8 mouse cellular contexts compared by ENCODE assay signal in genomic region chr4:119294415-119295133, GRCm38 (mm10). TPM values are rescaled to one million over a fixed set of nuclear protein-coding genes. Genes with fewer than 3 reads are reported as not detected.
DNase-seq lines count a peak whose midpoint lies in the region; ATAC-seq and TF ChIP-seq lines count a peak whose summit lies in the region.

Gene Ybx1, minus strand, starts transcription at chr4:119294604.

- H3K27me3 ChIP-seq in hindbrain, postnatal 0 days (ENCODE audit: insufficient read depth, low read length) = no peaks in the 10 kb centered on the region

- ATAC-seq in common myeloid progenitor, adult 5-6 weeks (replicated peaks; ENCODE audit: low read depth, poor library complexity, severe bottlenecking) = peak; percentile 97
- peak; percentile 99 for ATAC-seq in hindbrain, postnatal 0 days
- ATAC-seq in megakaryocyte, adult 5-6 weeks (ENCODE audit: poor library complexity, severe bottlenecking) = peak; percentile 94

- H3K4me3 ChIP-seq in gastrocnemius, adult 2 months = peak within 1 kb of the TSS; percentile 96
- H3K4me3 ChIP-seq in hindbrain, postnatal 0 days (ENCODE audit: low read length) = peak within 1 kb of the TSS; percentile 87
- peak within 1 kb of the TSS; percentile 66 for H3K4me3 ChIP-seq in left cerebral cortex, adult 2 months

- DNase-seq in ZHBTc4 (ENCODE audit: low read depth, low spot score) = peak; percentile 99
- peak; percentile 100 for DNase-seq in gastrocnemius, adult 2 months
- DNase-seq in hindbrain, postnatal 0 days (ENCODE audit: low spot score) = peak; percentile 99
- DNase-seq in left cerebral cortex, adult 2 months (ENCODE audit: extremely low spot score in 1 of 2, low spot score in 2 of 2) = peak; percentile 100
- peak; percentile 100 for DNase-seq in right cerebral cortex, adult 2 months (ENCODE audit: low spot score in 2 of 2)
- peak; percentile 100 for DNase-seq in urinary bladder, postnatal 14 days (ENCODE audit: low spot score)

- H3K27ac ChIP-seq in gastrocnemius, adult 2 months = peak within 1 kb of the TSS; percentile 97
- H3K27ac ChIP-seq in hindbrain, postnatal 0 days = peak within 1 kb of the TSS; percentile 84
- peak within 1 kb of the TSS; percentile 98 for H3K27ac ChIP-seq in left cerebral cortex, adult 2 months

- intact Hi-C loops in gastrocnemius, adult 2 months (cut with DNase I) = loop anchor here (2.0 to 5.0 kb wide), 2 partner anchors 26 to 47 kb away; partner anchors contain the start of gene Ppih
- intact Hi-C loops in left cerebral cortex, adult 2 months (cut with DNase I) = loop anchor here (2.0 to 10.0 kb wide), 2 partner anchors 26 to 240 kb away; partner anchors contain the start of genes Foxj3, Frg2f1 and Ppih

- H3K9me3 ChIP-seq in hindbrain, postnatal 0 days (ENCODE audit: low read length) = no peaks in the 10 kb centered on the region

- no peaks in the 10 kb centered on the region for H3K4me1 ChIP-seq in hindbrain, postnatal 0 days (ENCODE audit: insufficient read depth, low read length)

- H3K9ac ChIP-seq in hindbrain, postnatal 0 days (replicated peaks; ENCODE audit: low read length) = peak within 1 kb of the TSS; percentile 84

- no peaks in the 10 kb centered on the region for H3K36me3 ChIP-seq in hindbrain, postnatal 0 days (ENCODE audit: insufficient read depth, low read length)

- TF ChIP-seq CTCF in gastrocnemius, adult 2 months (IDR thresholded peaks at IDR 0.05) = no peak
- no peak for TF ChIP-seq CTCF in hindbrain, postnatal 0 days (IDR thresholded peaks at IDR 0.05; ENCODE audit: low read depth)
- no peak for TF ChIP-seq CTCF in left cerebral cortex, adult 2 months (IDR thresholded peaks at IDR 0.05)

- WGBS in hindbrain, postnatal 0 days = 1% methylated on average over 61 of the region's 61 CpGs

- peak within 1 kb of the TSS; percentile 76 for H3K4me2 ChIP-seq in hindbrain, postnatal 0 days (ENCODE audit: low read depth, low read length)

RNA-seq across cellular contexts. Expression of gene Ybx1, which starts in this region (rescaled TPM):
- 1,378 and 1,487 TPM in 2 replicates for total RNA-seq in common myeloid progenitor, adult 5-6 weeks (2017)
- total RNA-seq in gastrocnemius, adult 2 months (2021) = 100 to 1,000 TPM; 664 to 696 TPM
- total RNA-seq in hindbrain, postnatal 0 days (2014; rRNA removed) = 376 and 481 TPM in 2 replicates
- 922 and 930 TPM in 2 replicates for polyA plus RNA-seq in hindbrain, postnatal 0 days (2015; fragmentation: Nextera tagmentation; extraction: Ambion mirVana)
- 100 to 1,000 TPM; 191 to 223 TPM for total RNA-seq in left cerebral cortex, adult 2 months (2021)
- total RNA-seq in megakaryocyte, adult 5-6 weeks (2015) = 721 and 749 TPM in 2 replicates
- 791 and 811 TPM in 2 replicates for total RNA-seq in megakaryocyte, adult 5-6 weeks (2017)

Comparison
In these comparisons a context has a peak if more than half of its experiments do, and no peak if none do; other contexts are left out.
1. Peak in every context shown above with its lines: DNase-seq, ATAC-seq, H3K4me3 ChIP-seq and H3K27ac ChIP-seq.